Mouse (Mus musculus) megakaryocyte, embryonic 14.5 days (primary cell): ENCODE data around the gene Kcnip1.

ENCODE experiments used
- FLI1 ChIP-seq: IDR thresholded peaks from 2 replicates; pipeline ENCODE4 v1.6.1; 2012; ENCODE audit warnings: low read length, inconsistent platforms, mixed read lengths
- GATA1 ChIP-seq: IDR thresholded peaks from 3 replicates; pipeline ENCODE4 v1.6.1; 2012; ENCODE audit warnings: mixed read lengths, low read length, inconsistent platforms, borderline replicate concordance

DNA sequence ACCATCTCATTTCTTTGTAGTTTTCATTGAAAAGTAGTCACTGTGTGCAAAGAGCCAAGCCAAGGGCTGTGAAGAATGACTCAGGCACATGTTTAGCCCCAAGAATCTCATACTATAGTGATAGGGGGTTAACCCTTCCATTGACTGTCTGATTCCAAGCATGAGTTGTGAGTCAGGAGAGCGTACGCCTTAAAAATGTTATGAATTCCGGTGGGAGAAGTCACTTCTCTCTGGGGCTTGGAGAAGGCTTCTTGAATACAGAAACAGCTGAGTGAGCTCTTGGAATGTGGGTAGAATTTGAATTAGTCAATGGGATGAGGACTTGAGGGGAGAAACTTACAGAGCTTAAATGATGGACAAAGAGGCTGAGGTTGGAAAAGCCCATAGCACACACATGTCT, 153.9 kb downstream of the Kcnip1 start:
- no peak for TF ChIP-seq GATA1
- no peak for TF ChIP-seq FLI1
